Mouse (Mus musculus) lung, postnatal 0 days (tissue): ENCODE data around the gene Mst1r.

Source experiments
- CTCF ChIP-seq: IDR thresholded peaks from 2 replicates; pipeline ENCODE4 v1.5.1; 2016; ENCODE audit warnings: antibody characterized with exemption, mild to moderate bottlenecking
- EP300 ChIP-seq: IDR thresholded peaks from 2 replicates; pipeline ENCODE4 v1.6.1; 2016; ENCODE audit warnings: antibody characterized with exemption, mild to moderate bottlenecking, control low read depth

DNA sequence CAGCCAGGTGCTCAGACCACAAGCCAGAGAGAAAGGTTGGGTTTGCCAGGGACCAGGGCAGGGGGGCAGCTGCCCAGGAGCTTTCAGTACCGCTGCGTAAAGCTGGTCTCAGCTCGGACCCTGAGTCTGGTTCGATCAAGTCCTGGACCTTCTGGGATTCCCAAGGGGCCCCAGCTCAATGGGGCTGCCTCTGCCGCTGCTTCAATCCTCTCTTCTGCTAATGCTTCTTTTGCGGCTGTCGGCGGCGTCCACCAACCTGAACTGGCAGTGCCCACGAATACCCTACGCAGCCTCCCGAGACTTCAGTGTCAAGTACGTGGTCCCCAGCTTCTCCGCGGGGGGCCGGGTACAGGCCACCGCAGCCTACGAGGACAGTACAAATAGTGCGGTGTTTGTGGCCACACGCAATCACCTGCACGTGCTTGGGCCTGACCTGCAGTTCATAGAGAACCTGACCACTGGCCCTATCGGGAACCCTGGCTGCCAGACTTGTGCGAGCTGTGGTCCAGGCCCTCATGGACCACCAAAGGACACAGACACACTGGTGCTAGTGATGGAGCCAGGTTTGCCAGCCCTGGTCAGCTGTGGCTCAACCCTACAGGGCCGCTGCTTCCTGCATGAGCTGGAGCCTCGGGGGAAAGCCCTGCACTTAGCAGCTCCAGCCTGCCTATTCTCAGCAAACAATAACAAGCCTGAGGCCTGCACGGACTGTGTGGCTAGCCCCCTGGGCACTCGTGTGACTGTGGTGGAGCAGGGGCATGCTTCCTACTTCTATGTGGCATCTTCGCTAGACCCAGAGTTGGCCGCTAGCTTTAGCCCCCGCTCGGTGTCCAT lies 511 bp downstream of the Mst1r start:
- TF ChIP-seq EP300 (no peak), CTCF (no peak)
